Mouse (Mus musculus): Measurements from ENCODE around the gene Sox11.

DNA sequence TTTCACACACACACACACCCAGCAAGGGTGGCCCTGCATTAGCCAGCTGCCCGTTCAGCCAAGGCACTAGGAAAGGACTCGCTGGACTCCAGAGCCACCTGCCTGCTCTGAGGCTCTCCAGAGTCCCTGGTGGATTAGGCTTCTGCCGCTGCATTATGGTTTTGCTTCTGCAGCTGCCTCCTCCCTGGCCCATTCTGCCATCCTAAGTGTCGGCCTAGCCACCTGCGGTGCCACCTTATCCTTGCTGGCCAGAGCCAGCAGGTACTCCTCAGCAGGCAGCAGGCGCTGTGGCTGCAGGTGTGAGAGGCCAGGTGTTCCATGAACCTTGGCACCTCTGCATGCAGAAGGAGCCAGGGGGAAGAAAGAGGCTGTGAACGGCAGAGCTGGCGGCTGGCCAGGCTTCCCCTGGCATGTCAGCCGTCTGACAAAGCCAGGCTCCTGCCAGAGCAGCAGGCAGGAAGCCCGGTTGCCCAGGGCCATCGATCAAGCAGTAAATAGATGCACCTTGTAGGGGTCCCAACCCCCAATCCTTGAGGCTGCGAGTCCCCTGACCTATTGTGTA is 14.8 kb upstream of the Sox11 start:
- TF ChIP-seq GATA1 (IDR thresholded peaks at IDR 0.05; ENCODE audit: low read length), result no peak
- TF ChIP-seq TAL1 (IDR thresholded peaks at IDR 0.05; ENCODE audit: low read length), result no peak

Measured in erythroblast, embryonic 14.5 days (primary cell).